Mouse (Mus musculus) mature B cell (primary cell): Measurements from ENCODE around the gene Tmem220.
"Not testable (repeated sequence)": the region's sequence is repeated elsewhere in the genome, so short reads cannot be mapped to it uniquely, and the experiment has no call there.

Source experiments
- in situ Hi-C: fragments of 300-500 bp; cut with MboI; formaldehyde crosslinking; loops from 2 replicates; pipeline ENCODE4 v1.14.3; 2019

Tmem220 gene

DNA sequence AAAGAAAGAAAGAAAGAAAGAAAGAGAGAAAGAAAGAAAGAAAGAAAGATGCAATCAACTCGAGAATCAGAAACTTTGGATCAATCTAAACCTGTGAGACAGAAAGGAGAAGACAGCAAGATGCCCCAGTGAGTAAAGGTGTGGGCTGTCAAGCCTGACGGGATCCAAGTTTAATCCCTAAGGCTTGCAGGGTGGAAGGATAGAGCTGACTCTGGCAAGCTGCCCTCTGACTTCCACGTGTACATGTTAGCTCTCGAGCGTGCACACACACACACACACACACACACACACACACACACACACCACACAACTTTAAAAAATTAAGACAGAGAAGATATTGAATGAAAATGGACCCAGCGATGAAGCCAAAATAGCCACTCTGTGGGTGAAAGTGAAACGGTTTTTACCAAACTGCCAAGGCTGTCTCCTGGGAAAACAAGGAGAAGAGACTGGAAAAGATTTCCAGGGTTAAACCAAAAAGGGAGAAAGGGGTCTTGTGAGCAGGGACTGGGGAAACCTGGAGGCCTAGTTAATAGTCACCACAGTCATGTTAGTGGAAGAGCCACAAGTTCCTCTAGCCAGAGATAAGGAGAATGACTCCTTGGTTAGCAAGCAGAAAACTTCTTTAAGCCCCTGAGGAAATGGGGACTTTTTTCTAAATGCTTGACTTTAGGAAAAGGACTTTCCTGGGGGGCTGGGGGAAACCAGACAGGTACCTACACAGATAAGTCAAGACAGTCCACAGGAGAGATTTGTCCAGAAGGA, 5.1 kb upstream of the Tmem220 start:
- in situ Hi-C loops: no loop called here

DNA sequence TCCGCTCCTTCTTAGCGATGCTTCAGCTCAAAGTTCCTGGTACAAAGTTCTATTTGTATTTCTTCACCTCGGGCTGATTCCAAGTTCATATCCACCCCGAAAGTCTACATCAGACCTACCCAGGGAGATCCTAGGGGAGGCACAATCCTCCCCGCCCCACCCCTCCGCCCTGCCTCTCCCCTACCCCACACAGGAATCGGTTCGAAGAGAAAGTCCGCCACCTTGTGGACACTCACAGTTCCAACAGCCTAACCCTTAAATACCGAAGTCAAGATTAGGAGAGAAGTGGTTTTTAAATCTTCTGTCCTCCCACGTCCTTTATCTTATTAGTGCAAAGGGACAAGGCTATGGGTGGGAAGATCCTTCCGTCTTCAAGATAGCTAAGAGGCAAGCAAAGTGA, 4.0 kb upstream of the Tmem220 start:
- in situ Hi-C loops: no loop called here

DNA sequence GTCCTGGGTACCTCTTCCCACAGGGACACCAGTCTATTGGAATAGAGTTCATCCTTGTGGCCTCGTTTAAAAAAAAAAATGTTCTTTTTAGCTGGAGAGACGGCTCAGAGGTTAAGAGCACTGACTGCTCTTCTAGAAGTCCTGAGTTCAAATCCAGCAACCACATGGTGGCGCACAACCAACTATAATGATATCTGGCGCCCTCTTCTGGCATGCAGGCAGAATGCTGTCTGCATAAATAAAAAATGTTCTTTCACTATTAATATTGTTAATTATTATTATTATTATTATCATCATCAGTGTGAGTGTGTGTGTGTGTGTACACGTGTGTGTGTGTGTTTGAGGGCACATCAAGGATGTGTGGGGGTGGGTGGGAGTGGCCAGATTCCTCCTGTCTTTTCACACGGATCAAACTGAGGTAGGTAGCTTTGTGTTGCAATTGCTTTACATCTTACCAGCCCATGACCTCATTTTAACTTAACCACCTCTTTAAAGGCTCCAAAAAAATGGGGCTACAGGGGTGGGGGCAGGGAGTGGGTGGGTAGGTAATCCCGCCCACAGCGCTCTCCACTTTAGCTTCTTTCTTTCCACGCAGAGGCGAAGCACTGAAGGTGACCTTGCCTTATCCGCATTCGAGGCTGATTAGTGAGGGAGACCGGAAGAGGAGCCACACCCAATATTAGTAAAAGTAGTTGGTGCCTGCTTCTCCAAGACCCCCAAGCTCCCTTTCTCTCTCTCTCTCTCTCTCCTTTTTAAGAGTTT, 2.4 kb upstream of the Tmem220 start:
- in situ Hi-C loops: no loop called here

DNA sequence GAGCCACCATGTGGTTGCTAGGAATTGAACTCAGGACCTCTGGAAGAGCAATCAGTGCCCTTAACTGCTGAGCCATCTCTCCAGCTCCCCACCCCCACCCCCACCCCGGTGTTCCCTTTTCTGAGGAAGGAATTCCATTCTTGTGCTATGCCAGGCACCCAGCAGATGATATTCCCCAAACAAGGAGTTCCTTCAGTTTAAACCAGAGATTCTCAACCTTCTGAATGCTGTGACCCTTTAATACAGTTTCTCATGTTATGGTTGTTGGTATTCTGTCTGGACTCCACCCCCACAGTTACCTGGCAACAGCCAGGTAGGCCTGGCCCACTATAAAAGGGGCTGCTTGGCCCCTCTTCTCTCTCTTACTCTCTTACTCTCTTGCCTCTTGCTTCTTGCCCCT, 1.8 kb upstream of the Tmem220 start:
- in situ Hi-C loops: not testable (repeated sequence)

DNA sequence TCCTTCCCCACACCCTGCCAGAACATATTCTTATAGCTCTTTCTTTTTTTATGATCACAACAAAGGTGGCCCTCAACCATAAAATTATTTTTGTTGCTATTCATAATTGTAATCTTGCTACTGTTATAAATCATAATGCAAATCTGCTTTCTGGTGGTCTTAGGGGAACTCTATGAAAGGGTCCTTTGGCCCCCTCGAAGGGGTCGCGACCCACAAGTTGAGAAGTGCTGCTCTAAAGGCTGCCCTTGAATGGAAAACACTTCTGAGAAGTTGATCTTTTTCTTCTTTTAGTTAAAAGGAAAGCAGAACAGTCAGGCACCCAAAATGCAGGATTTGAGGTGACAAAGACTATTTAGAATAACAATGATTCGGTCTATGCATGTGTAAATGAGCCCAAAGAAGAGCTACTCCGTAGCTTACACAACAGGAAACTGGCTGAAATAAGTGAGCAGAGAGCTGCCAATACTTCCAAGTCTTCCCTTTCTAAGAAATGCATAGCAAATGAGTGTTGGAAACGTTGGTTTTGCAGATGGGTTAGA, 1.1 kb upstream of the Tmem220 start:
- in situ Hi-C loops: no loop called here

DNA sequence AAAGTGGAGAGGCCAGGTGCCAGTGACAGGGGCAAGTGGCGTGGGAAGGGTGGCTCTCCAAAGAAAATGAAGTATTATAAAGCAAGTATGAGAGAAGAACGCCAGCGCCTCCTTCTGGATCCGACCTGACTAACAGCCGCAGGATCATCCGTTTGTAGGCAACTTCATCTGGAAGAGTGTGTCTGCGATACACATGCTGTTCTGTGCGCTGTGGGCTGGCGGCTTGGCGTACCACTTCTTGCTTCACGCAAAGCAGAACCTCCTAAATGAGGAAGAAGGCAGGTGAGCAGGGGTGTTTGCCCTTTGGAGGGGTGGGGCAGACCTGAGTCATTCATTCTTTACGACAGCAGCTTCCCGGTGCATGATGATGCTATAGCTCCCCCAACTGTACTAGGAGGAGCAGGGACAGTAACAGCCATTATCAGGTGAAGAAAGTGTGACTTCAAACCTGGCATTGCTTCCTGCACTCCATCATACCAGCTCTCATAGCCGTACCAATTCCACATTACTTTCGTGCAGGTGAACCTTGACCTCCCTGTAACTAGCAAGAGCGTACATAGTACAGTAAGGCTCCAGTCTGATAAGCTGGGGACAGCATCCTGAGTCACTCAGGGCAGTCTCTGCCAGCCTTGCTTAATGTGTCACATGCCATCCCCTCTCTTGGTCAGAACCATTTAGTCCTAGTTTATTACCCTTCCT, 6.1 kb downstream of the Tmem220 start:
- in situ Hi-C loops: no loop called here

DNA sequence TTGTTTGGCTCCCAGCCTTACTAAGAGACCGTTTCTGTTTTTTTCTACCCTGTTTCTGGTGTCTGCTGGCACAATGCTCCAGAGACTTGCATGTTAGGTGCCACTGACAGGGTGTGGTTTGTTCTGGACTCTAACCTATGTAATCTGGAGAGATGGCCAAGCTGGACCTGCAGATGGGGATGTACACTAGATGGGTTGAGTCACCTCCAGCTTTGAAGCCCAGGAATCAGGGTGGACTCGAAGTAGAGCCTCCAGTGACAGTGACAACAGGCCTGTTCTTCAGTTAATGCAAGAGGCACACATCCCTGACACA, 6.6 kb downstream of the Tmem220 start:
- in situ Hi-C loops: no loop called here

DNA sequence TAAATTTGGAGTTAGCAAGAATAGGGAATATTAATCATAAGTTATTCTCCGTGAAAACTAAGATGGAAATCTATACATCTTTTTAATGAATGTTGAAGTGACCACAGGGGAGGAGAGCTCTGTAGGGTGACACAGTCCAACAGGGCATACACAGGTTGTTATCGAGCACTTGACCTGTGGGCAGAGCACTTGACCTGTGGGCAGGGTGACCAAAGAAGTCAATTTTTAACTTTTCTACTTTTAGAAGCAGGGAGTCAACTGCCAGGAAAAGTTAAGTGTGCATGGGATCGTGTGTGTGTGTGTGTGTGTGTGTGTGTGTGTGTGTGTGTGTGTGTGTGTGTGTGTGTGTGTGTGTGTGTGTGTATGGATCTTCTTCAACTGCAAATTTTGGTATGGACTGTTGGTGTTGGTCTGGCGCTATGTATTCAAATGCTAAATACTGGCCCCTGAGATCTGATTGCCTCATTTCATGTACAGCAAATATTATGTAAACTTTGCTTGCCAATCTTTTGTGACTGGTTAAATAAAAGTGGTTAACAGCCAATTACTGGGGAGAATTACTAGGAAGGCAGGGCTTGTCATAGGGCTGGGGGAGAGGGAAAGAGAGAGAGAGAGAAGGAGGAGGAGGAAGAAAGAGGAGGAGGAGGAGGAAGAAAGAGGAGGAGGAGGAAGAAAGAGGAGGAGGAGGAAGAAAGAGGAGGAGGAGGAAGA, 10.0 kb downstream of the Tmem220 start:
- in situ Hi-C loops: no loop called here

DNA sequence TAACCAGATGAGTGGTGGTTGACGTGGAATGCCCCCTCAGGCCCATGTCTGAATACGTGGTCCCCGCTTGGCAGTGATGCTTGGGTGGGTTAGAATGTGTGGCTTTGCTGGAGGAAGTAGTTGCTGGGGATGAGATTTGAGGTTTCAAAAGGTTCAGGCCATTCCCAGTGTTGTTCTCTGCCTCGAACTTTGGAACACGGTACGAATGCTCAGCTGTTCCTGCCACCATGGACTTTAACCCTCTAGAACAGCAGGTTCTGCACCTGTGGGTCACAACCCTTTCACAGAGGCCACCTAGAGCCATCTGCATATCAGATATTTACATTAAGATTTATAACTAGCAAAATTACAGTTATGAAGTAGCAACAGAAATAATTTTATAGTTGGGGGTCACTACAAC, 11.3 kb downstream of the Tmem220 start:
- in situ Hi-C loops: no loop called here

DNA sequence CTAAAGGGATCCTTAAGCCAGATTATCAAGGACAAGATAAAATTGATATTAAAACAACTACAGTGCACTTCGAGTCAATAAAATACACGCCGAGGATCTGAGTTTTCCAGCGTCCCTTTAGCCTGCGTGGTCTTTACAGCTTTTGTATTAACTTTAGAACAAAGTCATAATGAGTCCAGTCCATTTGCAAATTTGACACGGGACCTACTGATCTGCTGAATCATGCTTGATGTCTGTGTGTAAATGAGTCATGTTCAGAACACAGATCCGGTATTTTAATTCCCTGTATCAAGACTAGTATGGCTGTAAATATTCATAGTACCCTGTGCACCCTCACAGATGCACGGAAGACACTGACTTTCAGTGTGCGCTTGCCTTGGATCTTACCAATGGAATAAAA, 11.9 kb downstream of the Tmem220 start:
- in situ Hi-C loops: no loop called here

DNA sequence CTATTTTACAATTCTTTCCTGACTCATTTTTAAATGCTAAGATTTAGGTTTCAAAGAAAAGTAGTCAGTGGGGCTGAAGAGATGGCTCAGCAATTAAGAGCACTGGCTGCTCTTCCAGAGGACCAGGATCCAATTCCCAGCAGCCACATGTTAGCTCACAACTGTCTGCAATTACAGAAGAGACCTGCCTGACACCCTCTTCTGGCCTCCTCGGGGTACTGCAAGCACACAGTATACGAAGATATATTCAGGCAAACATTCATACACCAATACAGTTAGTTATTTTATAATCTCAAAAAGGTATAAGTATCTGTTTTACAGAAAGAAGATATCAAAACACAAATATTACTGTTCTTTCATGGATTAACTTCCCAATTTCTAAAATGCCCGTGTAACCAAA, 14.8 kb downstream of the Tmem220 start:
- in situ Hi-C loops: no loop called here

DNA sequence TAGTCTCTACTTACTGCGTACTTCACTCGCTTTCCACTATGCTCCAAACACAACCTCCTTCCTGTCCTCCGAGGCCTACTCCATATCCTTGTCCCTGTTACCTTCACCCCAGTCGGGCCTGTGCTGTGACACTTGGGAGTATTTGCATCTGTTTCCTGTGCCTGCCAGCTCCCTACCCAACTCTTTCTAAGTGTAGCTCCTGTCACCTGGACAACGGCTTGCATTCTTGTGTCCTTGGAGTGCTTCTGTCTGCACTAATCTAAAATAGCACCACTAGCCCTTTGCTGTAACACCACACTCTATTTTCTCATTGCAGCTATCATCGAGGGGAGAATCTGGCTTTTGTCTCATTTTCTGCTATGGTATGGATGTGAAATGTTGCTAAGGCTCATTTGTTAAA, 15.5 kb downstream of the Tmem220 start:
- in situ Hi-C loops: no loop called here

DNA sequence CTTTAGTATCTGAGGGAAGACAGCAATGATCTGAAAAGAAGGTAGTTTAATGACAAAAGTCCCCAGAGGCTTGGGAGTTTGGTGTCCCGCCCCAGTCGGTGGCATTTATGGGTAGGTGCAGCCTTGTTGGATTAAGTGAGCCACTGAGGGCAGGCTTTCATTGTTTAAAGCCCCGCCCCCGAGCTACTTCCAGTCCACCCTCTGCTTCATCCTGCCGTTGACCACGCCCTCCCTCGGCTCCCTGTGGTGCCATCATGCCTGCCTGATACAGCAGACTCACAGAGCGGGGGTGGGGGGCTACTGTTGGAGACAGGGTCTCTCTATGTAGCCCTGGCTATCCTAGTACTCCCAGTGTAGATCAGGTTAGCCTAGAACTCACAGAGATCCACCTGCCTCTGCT, 18.1 kb downstream of the Tmem220 start:
- in situ Hi-C loops: no loop called here

DNA sequence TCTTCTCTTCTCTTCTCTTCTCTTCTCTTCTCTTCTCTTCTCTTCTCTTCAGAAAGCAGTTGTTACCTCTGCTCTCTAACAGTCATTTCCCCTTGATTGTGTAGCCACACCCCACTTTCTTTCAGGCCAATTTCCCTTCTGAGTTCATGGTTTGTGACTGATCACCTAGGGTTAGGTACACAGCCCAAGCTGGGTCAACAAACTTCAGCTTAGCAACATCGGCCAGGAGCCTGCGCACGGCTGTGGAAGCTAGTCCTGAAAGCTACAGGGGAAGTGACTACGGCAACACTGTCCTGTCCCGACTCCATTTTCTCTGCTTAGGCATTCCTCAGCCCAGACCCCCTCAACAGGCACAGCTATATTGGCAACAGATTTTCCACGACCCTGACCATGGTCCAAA, 20.0 kb downstream of the Tmem220 start:
- in situ Hi-C loops: no loop called here

DNA sequence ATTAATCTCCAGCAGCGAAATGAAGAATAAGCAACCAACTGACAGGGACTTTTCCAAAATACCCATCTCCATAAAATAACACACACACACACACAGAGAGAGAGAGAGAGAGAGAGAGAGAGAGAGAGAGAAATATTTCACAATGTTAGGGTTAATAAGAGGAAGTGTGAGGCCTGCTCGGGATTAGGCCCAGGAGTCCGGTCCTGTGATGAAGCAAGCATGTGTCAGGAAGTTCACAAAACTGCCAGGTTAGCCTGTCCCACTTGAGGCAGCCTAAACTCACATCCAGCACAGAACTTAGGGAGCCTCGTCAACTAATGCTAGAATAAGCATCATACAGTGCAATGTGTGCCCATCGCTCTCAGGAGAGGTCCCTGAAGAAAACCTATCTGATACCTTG, 22.2 kb downstream of the Tmem220 start:
- in situ Hi-C loops: no loop called here

DNA sequence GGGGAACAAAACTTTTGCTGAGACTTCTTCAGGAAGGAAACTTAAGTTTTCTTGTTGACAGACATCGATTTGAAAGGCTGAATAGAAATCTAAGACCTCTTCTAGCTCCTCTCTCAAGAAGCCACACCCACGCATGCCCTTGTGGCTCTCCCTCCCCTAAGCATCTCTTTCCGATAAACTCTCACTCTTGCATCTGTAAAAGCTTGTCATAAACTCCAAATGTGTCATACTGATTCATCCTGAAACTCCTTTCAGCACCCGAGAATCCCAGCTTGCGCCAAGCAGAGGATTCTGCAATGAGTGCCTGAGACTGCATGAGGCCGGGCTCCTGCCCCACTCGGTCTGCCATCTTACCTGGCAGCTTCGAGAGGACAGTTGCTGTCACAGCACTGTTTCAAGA, 23.5 kb downstream of the Tmem220 start:
- in situ Hi-C loops: no loop called here

DNA sequence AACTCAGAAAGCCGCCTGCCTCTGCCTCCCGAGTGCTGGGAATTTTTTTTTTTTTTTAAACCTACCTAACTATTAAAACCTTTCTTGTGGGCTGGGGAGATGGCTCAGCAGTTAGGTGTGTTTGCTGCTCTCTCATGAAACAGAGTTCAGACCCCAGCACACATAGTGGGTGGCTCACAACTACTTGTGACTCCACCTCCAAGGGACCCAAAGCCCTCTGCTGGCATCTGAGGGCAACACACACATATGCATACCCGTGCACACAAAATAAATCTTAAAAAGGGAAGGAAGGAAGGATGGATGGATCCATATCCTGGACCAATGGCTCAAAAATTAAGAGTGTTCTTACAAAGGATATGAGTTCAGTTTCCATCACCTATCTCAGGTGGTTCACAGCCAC, 24.3 kb downstream of the Tmem220 start:
- in situ Hi-C loops: no loop called here

DNA sequence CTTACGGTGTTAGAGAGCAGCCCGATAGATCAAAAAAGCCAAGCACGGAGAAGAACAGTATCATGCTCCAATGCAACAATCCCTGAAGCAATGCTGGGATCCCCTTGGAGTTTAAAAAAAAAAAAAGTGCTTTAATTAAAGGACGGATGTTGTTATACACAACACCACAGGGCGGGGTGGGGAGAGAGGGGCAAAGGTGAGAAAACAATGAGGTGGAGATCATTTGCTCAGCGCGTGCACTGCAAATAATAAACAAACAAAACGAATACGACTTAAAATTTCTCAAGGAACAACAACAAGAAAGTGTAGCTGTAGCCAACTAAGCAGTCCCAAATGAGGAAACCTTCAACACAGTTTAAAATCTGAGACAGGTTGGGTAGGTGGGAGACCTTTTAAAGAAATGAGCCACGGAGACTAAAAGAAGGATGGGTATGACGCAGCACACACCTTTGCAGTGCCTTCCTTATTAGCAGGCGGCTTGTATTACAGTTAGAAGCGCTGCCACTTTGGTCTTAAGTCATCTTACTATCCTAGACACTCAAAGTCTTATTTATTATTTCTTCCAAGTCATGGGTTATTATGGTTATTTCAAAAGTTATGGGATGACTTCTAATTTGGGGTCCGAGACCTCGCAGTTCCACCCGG, 26.8 kb downstream of the Tmem220 start:
- in situ Hi-C loops: no loop called here

DNA sequence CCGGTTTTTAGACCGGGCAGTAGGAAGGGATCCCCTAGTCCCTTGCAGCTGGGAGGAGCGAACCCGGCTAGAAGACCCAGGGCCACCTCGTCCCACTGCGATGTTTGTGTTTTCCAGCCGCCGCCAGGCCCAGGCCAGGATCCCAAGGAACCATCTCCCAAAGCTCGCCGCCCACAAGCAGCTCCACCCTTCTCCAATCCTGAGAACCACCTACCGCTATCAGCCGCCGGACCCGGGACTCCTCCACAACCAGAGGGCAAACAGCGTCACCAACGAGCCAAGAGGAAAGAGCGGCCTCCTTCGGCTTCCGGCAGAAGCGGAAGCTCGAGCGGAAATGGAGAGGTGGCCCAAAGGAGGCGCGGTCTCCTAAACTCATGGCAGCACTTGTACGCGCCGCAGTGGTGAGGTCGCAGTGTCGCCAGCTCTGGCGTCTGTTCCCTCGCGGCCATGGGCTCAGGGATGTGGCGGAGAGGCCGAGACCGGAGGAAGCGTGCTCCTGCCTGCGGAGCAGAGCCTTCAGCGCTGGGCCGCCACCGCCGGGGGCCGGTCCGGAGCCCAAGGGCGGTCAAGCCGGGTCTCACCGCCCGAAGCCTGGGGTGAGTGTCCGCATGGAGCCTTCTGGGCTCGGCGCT, 27.5 kb downstream of the Tmem220 start, which contains the start of the genes Adprm and Sco1:
Gene Adprm (minus strand): TSS at position 274 of the 632 bp plus-strand sequence.
Gene Sco1 (plus strand): TSS at position 350 of the 632 bp plus-strand sequence.
- in situ Hi-C loops: no loop called here

DNA sequence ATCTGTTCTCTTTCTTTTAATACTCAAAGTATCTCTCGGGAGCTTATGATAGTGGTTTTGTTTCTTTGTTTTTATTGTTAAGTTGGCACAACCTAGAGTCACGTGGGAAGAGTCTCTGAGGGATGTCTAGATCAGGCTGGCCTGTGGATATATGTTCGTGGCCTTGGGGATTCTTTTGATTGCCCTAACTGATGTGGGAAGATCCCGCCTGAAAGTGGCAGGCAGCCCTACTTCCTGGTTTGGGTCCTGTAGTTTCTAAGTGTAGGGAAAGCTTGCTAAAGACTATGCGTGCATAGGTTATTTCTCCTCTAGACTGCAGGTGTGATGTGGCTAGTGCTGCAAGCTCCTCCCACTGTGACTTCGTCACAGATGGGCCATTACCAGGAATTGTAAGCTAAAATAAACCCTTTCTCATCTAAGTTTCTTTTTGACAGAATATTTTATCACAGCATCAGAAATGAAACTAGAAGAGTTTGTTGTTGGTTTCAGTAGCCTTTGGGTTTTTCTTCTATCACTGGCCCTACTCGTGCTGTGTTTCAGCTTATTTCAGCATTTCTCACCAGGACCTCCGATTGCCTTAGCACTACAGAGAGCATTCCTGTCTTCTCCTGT, 29.9 kb downstream of the Tmem220 start:
- in situ Hi-C loops: no loop called here

DNA sequence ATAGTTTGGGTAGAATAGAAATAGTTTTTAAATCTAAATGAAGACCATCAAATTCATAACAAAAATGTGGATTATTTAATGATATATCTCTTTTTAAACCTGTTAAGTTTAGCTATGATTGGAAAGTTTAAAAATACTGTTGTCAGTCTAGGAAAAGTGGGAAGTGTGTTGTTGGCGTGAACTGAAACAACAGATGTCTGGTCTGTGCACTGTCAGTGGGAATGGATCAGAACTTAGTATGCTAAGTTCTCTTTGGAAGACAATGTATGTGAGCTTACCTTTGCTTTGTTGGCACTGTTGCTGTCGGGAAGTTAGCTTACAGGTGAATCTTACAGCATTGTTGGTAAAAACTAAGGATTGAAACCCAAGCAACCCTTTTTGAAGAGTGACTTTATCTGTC, 36.4 kb downstream of the Tmem220 start:
- in situ Hi-C loops: no loop called here
